Mouse (Mus musculus) ovary, postnatal 36 days (tissue): ENCODE results near the gene Chd1l.

Experiments used
- DNase-seq: peaks from one replicate; pipeline ENCODE4 v3.0.0; 2022; ENCODE audit warnings: low spot score, mixed read lengths

Gene Chd1l

GRCm38 (mm10) chr3:97617091-97617825, 7.3 kb upstream of the Chd1l start:
- DNase-seq = no peak

DNA sequence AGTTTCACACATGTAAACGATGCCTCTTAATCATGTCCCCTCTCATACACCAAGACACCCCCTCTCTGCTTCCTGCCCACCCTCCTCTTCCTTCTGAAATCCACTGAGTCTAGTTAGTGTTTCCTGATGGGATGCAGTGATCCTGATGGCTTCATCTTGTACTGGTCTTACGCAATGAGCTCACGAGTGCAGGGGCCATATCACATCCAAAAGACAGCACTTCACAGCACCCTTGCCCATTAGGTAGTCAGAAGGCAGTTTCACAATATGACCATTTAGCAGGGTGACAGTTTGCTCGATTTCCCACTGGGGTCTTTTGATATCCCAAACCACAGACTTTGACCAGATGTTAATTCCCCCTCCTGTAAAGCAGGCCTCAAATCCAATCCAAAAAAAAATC, 5.9 kb upstream of the Chd1l start:
- no peak for DNase-seq

DNA sequence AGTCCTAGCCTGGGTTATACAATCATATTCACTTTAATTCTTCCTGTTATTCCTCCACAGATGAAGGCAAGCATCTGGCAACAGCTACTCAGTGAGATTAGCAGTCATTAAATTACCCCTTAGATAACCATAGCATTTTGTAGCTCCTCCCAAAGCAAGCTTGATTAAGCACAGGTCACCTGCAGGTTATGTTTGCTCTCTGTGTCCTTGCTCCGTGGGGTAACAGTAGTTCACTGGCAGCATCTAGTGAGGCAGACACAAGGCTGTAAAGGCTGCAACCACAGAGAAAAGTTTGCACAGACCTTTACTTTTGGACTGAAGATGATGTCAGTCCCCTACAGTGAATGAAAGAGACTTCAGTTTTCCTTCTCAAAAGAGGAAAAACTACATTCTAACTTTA, 5.2 kb upstream of the Chd1l start:
- no peak for DNase-seq

DNA sequence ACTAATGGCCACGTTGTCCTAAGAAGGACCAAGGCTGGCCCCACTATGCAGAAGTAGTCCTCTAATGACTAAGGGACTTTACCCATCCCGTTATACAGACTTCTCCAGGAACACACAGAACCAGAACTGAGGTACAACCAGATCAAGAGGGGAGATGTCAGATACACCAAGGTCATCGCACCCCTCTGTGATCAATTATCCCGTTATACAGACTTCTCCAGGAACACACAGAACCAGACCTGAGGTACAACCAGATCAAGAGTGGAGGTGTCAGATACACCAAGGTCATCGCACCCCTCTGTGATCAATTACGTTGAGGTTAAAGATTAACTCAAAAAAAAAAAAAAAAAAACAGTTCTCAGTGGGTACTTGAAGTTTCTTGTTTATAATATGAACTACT, 1.0 kb upstream of the Chd1l start:
- DNase-seq = no peak

DNA sequence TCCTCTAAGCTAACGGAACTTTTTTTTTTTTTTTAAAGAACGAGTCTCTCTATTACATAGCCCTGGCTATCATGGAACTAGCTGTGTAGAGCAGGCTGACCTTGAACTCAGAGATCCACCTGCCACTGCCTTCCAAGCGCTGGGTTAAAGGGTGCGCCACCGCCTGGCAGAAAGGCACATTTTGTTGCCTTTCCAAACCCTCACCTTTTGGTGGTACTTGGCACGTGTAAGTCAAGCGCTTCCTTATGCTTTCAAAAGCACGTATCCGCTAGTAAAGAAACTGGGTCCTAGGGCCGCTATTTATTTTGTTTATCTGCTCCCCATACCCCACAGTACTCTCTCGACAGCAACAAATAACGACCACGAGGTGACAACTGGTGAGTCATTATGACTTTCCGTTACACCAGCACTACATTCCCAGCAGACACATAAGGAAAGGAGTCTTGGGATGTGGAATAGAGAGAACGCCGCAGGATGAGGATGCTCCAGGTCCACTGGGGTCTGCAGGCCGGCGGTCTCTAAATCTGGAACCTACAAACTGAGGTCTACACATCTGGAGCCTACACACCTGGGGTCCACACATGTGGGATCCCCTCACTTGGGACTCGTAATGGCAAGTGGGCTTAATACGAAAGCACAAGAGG, 680 bp downstream of the Chd1l start:
- DNase-seq = peak; percentile 26

- no peak for DNase-seq
Observed at GRCm38 (mm10) chr3:97600050-97600832, 9.8 kb downstream of the Chd1l start.

- DNase-seq = no peak
Observed at GRCm38 (mm10) chr3:97596796-97597195, 13.2 kb downstream of the Chd1l start.

DNA sequence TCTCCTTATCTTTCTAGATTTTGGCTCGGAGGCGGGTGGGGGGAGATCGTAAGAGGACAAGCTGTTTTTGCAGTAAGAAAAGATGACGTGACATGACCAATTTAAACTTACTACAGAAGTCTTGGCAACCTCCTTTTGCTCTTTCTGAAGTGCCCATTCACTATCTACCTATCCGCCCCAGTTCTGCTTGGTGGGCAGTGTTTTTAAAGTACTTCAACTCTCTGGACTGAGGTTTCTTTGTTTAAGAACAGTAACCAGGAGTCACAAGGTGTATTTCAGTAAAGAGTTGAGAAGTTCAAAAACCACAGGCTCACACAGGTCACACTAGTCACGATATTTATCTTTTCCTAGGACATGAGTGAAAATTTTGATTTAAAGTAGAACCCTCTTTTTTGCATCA, 14.9 kb downstream of the Chd1l start:
- no peak for DNase-seq

DNA sequence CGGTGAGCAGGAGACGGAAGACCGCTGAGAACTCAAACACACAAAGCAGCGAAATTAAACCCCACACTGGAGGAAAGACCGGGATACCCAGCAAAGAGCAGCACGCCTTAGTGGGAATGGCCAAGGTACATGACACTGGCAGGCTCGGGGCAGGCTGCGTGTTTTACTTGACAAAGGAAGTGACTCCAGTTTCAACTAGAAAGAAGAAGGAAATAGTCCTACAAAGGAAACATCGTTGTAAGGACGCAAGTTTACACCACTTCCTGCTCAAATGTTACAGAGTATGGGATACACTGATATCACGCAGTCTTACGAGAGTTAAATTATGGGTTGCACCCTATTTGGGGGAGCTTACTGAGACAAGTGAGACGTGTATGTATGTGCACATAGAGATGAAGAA, 15.9 kb downstream of the Chd1l start:
- DNase-seq = no peak

- no peak for DNase-seq
Observed at GRCm38 (mm10) chr3:97593089-97593488, 16.9 kb downstream of the Chd1l start.

GRCm38 (mm10) chr3:97590699-97591098, 19.3 kb downstream of the Chd1l start:
- DNase-seq = no peak

GRCm38 (mm10) chr3:97587656-97588055, 22.3 kb downstream of the Chd1l start:
- DNase-seq = no peak

- DNase-seq = peak; percentile 71
Observed at GRCm38 (mm10) chr3:97585383-97586160, 24.4 kb downstream of the Chd1l start.

- DNase-seq = no peak
Observed at GRCm38 (mm10) chr3:97573807-97574206, 36.2 kb downstream of the Chd1l start.

DNA sequence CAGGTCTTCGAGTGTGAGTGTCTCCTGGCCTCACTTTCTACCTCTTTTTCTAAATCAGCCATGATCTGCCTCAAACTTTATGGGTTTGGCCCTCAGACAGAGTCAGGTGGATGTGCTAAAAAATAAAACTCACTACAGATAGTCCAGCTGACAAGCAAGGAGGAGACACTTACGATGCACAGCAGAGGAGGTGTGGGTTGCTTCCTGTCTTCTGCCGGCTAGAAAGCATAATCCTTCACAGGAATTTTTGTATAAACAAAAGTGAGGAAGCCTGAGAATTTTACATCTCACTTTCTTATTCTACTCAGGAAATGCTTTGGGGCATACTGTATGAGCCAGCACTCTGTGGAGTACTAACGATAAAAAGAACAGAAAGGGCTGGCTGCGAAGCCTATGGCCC, 45.4 kb downstream of the Chd1l start:
- DNase-seq = no peak

DNA sequence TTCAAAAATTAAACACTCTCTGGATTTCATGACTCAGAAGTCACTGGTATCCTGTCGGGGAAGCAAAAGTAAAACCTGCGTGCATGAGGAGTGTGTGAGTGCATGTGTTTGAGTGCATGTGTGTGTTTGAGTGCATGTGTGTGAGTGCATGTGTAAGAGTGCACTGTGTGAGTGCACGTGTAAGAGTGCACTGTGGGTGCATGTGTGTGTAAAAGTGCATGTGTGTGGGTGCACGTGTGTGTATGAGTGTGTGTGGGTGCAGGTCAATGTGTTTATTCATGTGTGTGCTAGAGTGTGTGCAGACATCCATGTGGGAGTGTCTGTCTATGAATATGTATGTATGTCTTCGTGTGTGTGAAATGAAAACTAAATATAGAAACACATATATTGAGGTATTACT, 51.4 kb downstream of the Chd1l start:
- DNase-seq = no peak

GRCm38 (mm10) chr3:97546205-97546604, 63.8 kb downstream of the Chd1l start:
- no peak for DNase-seq

DNA sequence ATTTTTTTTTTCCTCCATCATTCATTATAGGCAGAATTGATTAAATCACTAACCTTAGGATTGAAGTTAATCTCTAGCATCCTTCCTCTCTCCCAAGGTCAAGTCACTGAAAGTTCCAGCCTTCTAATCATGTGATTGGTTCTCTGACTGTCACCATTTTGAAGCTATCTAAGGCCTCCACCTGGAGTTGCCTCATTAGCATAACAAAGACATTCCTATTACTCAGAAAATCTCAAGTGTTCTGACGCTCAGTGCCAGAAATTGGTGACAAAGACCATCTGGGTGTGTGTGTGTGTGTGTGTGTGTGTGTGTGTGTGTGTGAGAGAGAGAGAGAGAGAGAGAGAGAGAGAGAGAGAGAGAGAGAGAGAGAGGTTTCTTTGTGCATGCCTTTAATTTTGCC, 69.8 kb downstream of the Chd1l start:
- no peak for DNase-seq

- no peak for DNase-seq
Observed at GRCm38 (mm10) chr3:97538634-97539033, 71.4 kb downstream of the Chd1l start.

- DNase-seq = no peak
Observed at GRCm38 (mm10) chr3:97537006-97537405, 73.0 kb downstream of the Chd1l start.

- no peak for DNase-seq
Observed at GRCm38 (mm10) chr3:97535660-97536059, 74.3 kb downstream of the Chd1l start.

GRCm38 (mm10) chr3:97525458-97525857, 84.5 kb downstream of the Chd1l start:
- DNase-seq = no peak
